Mouse (Mus musculus): Measurements from ENCODE around the gene Ptpra.
"Not testable (repeated sequence)": the region's sequence is repeated elsewhere in the genome, so short reads cannot be mapped to it uniquely, and the experiment has no call there.

Ptpra gene

DNA sequence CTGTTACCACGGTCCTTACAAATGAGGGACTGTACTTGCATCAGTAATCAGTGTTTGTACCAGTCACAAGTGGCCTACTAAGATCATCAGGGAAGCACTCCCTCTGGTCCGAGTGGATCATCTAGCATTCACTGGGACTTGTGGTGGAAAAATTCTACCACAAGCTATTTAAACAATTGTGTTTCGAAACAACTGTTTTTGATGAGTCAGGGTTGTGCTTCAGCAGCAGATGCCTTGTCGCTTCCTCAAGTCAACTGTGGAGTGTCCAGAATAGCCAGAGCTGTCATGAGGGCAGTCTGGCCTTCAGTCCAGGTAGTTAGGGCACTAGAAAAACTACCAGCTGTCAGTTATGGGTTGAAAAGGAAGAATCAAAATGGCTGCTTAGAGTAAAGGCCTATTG, 38.5 kb downstream of the Ptpra start:
- peak; percentile 58 for DNase-seq (ENCODE audit: low read depth)

GRCm38 (mm10) chr2:130491162-130491561, 41.1 kb downstream of the Ptpra start:
- DNase-seq (ENCODE audit: low read depth) = no peak

GRCm38 (mm10) chr2:130491587-130491986, 41.5 kb downstream of the Ptpra start:
- no peak for DNase-seq (ENCODE audit: low read depth)

DNA sequence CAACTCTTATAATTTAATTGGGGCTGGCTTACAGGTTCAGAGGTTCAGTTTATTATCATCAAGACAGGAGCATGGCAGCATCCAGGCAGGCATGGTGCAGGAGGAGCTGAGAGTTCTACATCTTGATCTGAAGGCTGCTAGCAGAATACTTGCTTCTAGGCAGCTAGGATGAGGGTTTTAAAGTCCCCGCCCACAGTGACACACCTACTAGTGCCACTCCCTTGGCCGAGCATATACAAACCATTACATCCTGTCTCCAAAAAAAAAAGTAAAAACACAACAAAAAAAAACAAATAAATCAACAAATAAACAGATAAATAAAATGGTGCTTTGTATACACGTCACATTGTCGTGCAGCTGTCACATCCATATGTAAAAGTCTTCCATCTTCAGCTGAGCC, 45.0 kb downstream of the Ptpra start:
- DNase-seq (ENCODE audit: low read depth) = not testable (repeated sequence)

DNA sequence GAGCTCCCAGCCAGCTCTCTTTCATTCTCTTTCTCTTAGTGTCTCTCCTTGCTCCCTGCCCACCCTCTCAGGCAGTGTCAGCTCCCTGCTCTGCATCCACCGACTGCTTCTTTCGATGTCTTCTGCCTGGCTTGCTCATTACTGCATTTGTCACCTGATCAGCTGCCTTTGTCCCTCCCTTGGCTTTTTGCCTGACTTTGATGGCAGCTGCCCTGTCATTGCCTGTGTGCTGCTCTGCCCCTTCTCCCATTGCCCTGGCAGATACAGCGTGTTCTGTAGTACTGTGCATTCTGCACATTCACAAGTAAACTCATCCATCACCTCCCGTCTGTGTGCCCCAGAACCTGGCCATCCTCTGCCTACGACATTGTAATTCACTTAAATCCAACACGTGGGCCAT, 46.0 kb downstream of the Ptpra start:
- DNase-seq (ENCODE audit: low read depth) = no peak

GRCm38 (mm10) chr2:130496931-130497330, 46.9 kb downstream of the Ptpra start:
- DNase-seq (ENCODE audit: low read depth) = no peak

DNA sequence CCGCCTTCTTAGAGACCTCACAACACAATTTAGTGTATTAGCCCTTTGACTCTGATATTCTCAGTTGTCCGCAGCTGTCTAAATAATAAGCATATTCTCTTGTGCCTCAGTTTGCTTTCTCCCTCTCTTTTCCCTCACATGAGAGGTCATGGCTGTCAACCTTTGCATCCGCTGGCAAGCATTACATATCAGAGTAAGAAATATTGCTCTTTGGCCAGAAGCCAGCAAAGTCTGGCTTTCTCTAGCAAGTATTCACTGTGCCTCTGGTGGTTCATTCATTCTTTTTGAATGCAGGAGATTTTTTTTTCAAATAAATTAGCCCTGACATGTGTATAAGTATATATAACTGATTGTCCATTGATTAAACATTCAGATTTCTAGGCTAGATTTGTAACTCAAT, 49.5 kb downstream of the Ptpra start:
- DNase-seq (ENCODE audit: low read depth) = no peak

DNA sequence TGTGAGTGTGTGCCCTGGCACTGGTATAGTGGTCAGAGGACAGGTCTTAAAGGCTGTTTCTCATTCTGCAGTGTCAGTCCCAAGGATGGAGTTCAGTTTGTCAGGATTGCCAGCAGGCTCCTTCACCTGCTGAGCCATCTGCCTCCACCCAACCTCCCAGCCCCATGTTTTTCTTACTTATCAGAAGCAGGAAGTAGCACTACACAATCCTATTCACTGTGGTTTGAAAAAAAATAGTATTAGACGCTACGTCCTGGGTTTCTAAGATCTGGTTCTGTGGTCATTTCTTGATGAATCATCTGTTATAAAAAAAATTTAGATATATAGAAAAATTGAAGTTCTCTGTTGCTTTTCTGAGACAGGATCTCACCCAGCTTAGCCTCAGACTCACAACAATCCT, 51.5 kb downstream of the Ptpra start:
- no peak for DNase-seq (ENCODE audit: low read depth)

DNA sequence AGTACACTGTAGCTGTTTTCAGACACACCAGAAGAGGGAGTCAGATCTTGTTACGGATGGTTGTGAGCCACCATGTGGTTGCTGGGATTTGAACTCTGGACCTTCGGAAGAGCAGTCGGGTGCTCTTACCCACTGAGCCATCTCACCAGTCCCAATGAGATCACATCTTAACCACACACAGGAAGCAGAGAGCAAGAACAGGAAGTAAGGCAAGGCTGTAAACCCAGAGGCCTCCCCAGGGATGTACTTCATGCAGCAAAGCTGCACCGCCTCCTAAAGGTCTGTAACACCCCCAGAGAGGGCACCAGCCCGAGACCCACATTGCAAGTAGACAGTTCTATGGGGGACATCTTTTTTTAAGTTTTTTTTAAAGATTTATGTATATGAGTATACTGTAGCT, 61.5 kb downstream of the Ptpra start:
- not testable (repeated sequence) for DNase-seq (ENCODE audit: low read depth)

DNA sequence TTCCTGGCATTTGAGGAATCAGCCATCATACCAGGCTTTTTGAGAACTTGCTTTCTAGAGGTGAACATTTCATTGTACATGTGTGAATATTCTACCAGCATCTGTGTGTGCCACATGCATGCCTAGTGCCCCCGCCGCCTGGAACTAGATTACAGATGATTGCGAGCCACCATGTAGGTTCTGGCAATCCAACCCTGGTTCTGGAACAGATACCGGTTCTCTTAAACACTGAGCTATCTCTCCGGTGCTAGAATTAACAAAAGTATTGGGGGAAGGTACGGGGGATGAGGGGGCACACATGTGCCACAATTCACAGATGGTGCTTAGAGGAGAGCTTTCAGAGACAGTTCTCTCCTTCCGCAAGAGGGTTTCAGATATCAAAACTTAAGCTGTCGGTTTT, 63.8 kb downstream of the Ptpra start:
- DNase-seq (ENCODE audit: low read depth) = no peak

GRCm38 (mm10) chr2:130515791-130516190, 65.7 kb downstream of the Ptpra start:
- no peak for DNase-seq (ENCODE audit: low read depth)

GRCm38 (mm10) chr2:130521927-130522326, 71.8 kb downstream of the Ptpra start:
- no peak for DNase-seq (ENCODE audit: low read depth)

- not testable (repeated sequence) for DNase-seq (ENCODE audit: low read depth)
These were observed 75.4 kb downstream of the Ptpra start for GRCm38 (mm10) chr2:130525480-130525879.

- no peak for DNase-seq (ENCODE audit: low read depth)
These were observed 78.4 kb downstream of the Ptpra start for GRCm38 (mm10) chr2:130528457-130528856.

DNA sequence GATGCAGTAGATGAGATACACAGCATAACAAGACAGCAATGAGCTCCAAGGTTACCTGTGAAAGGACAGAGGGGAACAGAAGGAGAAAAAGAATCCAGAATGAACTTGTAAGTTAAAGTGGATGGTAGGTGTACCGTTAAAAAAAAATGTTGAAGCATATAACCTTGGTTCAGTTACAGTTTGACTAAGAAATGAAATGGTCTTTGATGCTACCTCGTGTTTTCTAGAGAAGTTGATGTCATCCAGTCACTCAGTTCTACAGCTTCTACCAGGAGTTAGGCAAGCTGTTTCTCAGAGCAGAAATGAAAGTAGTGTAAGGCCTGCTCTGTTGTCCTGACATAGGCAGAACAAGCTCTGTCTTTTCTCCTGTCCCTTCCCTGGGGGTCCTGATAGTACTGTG, 79.2 kb downstream of the Ptpra start:
- DNase-seq (ENCODE audit: low read depth) = no peak

DNA sequence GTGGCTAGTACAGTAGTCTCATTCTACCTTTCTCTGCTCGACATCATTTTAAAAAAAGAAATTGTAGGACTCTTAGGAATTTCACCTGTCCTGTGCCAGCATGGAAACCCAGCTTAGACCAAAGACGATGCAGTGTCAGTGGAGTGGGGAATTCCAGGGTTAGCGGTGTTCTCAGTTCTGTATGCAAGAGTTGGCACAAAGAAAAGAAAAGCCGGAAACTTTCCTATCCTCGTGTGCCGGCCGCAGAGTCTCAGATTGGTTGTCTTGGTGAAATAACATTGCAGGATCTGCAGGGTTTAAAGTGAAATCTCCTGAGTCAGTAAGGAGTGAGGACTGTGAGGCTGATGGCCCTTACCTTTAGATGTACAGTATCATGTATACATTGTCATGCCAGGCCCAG, 79.8 kb downstream of the Ptpra start:
- DNase-seq (ENCODE audit: low read depth) = no peak

DNA sequence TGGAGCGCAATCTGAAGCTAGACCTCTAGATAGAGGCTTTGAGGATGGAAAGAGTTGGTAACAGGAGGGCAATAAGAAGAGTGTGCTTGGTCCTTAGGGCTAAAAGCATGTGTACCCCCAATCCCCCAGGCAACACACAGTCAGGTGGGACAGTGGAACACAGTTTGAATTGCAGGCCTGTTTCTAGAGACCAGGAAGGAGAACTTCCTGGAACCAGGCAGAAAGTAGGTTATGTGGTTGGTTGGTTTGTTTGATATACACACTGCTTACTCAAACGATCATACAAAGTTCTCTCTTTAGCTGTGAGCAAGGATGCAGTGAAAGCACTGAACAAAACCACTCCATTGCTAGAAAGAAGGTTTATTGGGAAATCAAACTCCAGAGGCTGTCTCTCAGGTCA, 82.1 kb downstream of the Ptpra start:
- DNase-seq (ENCODE audit: low read depth) = no peak

DNA sequence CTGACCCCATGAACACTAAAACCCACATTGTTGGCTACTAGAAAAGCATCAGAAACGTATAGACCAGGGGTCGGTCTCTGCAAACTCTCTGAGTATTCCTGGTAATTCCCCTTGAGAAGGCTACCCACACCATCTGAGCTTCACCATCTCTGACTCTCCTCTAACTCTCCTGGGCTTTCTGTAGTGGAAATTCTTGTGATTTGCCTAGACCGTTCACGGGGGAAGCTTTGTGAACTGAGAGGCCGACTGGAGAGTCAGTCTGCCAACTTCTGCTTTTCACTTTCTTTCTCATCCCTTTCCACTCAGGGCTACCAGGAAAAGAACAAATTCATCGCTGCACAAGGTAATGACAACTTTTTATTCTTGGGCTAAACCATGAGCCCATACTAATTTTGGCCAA, 84.9 kb downstream of the Ptpra start:
- DNase-seq (ENCODE audit: low read depth) = no peak

DNA sequence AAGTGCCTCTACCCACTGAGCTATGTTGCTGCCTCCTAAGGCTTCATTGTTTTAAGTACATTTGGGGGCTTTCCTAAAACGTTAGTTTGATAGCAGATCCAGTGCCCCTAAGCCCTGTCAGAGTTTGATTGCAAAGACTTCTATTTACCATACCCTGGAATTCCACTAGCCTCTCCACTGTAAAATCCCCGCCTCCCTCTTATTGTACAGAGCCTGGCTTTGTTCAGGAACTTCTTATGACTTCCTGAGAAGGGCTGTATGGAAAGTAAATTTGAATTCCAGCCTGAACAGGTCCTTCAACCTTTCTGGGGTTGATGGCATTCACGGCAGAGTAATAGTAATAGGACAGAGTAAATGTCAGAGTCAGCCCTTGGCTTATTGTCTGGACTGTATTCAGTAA, 86.8 kb downstream of the Ptpra start:
- no peak for DNase-seq (ENCODE audit: low read depth)

DNA sequence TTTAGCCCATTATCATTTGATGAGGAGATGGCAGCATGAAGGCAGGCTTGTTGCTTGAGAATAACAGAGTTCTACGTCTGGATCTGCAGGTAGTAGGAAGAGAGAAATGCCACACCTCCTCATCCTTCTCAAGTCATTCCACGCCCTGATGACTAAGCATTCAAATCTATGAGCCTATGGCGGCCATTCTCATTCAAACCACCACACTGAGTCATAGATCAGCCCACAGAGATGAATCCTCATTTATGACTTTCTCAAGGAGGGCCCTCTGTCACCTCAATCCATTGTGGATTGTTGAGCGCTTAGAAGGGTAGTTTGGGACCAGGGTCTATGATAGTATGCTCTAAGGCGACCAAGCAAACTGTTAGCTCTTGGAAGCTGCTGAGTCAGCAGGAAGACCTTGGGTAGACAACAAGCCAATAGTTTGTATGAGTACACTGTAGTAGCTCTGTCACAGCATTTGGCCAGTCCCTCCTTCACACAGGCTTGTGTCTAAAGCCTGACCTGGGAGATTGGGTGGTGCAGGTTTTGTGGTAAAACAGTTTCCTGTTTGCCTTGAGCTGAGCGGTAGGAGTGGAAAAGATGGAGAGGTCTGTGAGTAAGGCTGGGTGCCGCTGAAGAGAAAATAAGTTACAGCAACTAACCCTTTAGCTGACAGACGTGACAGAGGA, 88.9 kb downstream of the Ptpra start:
- no peak for DNase-seq (ENCODE audit: low read depth)

- no peak for DNase-seq (ENCODE audit: low read depth)
These were observed 90.2 kb downstream of the Ptpra start for GRCm38 (mm10) chr2:130540266-130540665.

GRCm38 (mm10) chr2:130546957-130547356, 96.9 kb downstream of the Ptpra start:
- DNase-seq (ENCODE audit: low read depth) = no peak

DNA sequence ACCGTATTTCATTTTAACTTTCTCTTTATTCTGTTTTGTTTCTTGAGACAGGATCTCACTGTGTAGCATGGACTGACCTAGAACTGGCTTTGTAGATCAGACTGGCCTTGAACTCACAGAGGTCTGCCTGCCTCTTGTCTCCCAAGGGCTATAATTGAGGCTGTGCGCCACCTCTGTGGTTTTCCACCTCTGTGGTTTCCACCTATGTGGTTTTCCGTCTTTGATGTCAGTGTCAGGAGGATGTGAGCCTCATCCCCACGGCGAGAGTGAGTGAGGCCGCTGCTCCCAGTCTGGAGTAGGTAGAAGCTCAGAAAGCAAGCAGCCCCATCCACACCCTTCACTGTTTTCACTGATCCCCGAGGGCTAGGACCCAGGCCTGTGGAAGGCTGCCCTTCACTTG, 104.8 kb downstream of the Ptpra start:
- DNase-seq (ENCODE audit: low read depth) = no peak

DNA sequence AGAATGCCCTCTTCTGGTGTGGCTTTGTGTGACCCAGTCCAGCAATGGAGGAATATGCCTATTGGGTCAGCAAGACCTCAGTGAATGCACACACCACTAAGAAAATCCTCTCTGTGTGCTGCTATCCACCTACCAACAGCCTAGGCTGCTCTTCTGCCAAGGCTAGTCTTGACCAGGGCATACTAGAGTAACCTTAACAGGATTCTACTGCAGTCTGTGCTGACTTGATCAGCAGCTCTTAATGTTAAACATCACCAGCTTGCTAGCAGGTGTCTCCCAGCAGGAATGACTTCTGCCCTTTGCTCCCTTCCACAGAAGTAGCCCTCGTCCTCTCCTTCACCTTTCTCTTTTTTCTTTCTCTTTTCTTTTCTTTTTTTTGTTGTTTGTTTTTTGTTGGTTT, 106.2 kb downstream of the Ptpra start:
- no peak for DNase-seq (ENCODE audit: low read depth)

DNA sequence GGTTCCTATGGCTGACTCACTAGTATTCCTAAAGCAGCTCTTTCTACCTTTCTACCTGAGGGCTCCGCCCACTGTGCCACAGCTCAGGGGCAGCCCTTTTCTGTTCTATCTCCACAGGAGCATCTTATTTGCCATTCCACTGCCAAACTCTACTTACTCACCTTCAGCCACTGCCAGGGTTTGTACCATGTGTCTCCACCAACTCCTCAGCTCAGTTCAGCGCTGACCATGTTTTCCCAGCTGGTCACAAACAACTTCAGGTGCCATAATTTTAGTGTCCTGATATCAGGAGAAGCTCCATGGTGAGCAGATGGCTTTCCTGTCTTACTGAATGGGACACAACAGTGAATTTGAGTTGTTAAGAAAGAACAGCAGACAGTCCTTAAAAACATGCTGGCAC, 107.4 kb downstream of the Ptpra start:
- DNase-seq (ENCODE audit: low read depth) = no peak

All from fibroblast of lung, adult 2 months (primary cell).